Mouse (Mus musculus): ENCODE measurements at regions not wholly inside any gene's neighbourhood (a gene's known extent, or its start where the extent isn't known, plus 50 kb on each side); places are given as distances from the start of the nearest gene placed in this dataset.
"Not testable (repeated sequence)": the region's sequence is repeated elsewhere in the genome, so short reads cannot be mapped to it uniquely, and the experiment has no call there.

GRCm38 (mm10) chr9:32934436-32934835, 298.4 kb downstream of the Ets1 start:
- H3K9me3 ChIP-seq (replicated peaks): no peaks in the 10 kb centered on the region
- H3K4me3 ChIP-seq (replicated peaks): no peak overlapping the region
- no peak overlapping the region for H3K27ac ChIP-seq
- H3K4me2 ChIP-seq: no peak overlapping the region
- H3K36me3 ChIP-seq: no peaks in the 10 kb centered on the region
- 44% methylated on average over 1 of the region's 1 CpGs for WGBS
- ATAC-seq (replicated peaks; ENCODE audit: low FRiP score): no peak
- H3K9ac ChIP-seq: no peak overlapping the region
- peaks cover 21% of the 10 kb centered on the region for H3K4me1 ChIP-seq
- H3K27me3 ChIP-seq: no peaks in the 10 kb centered on the region

GRCm38 (mm10) chr9:32936462-32936861, 300.4 kb downstream of the Ets1 start:
- no peak overlapping the region for H3K9ac ChIP-seq
- H3K4me2 ChIP-seq: no peak overlapping the region
- no peaks in the 10 kb centered on the region for H3K36me3 ChIP-seq
- no peak overlapping the region for H3K27ac ChIP-seq
- peaks cover 32% of the 10 kb centered on the region for H3K4me1 ChIP-seq
- H3K27me3 ChIP-seq: no peaks in the 10 kb centered on the region
- ATAC-seq (replicated peaks; ENCODE audit: low FRiP score): no peak
- WGBS: 18% methylated on average over 9 of the region's 9 CpGs
- H3K9me3 ChIP-seq (replicated peaks): no peaks in the 10 kb centered on the region
- H3K4me3 ChIP-seq (replicated peaks): no peak overlapping the region

- no peak for ATAC-seq (replicated peaks; ENCODE audit: low FRiP score)
- no peak overlapping the region for H3K4me2 ChIP-seq
- H3K27me3 ChIP-seq: no peaks in the 10 kb centered on the region
- H3K4me1 ChIP-seq: peaks cover 35% of the 10 kb centered on the region
- H3K9ac ChIP-seq: no peak overlapping the region
- no peak overlapping the region for H3K4me3 ChIP-seq (replicated peaks)
- WGBS: 81% methylated on average over 7 of the region's 7 CpGs
- no peaks in the 10 kb centered on the region for H3K9me3 ChIP-seq (replicated peaks)
- no peak overlapping the region for H3K27ac ChIP-seq
- no peaks in the 10 kb centered on the region for H3K36me3 ChIP-seq
These were observed 301.4 kb downstream of the Ets1 start for GRCm38 (mm10) chr9:32937391-32937790.

- ATAC-seq (replicated peaks; ENCODE audit: low FRiP score): no peak
- Histone ChIP-seq H3K4me2 (no peak overlapping the region), H3K36me3 (no peaks in the 10 kb centered on the region), H3K9ac (no peak overlapping the region), H3K4me3 (replicated peaks) (no peak overlapping the region), H3K27ac (no peak overlapping the region), H3K27me3 (no peaks in the 10 kb centered on the region), H3K9me3 (replicated peaks) (no peaks in the 10 kb centered on the region), H3K4me1 (peaks cover 25% of the 10 kb centered on the region)
- WGBS: 89% methylated on average over 6 of the region's 6 CpGs
These were observed 302.8 kb downstream of the Ets1 start for GRCm38 (mm10) chr9:32938857-32939256.

- no peak for ATAC-seq (replicated peaks; ENCODE audit: low FRiP score)
- 86% methylated on average over 3 of the region's 3 CpGs for WGBS
- Histone ChIP-seq H3K4me1 (peaks cover 23% of the 10 kb centered on the region), H3K27ac (no peak overlapping the region), H3K4me2 (no peak overlapping the region), H3K36me3 (no peaks in the 10 kb centered on the region), H3K4me3 (replicated peaks) (no peak overlapping the region), H3K9me3 (replicated peaks) (no peaks in the 10 kb centered on the region), H3K27me3 (no peaks in the 10 kb centered on the region), H3K9ac (no peak overlapping the region)
These were observed 303.6 kb downstream of the Ets1 start for GRCm38 (mm10) chr9:32939626-32940025.

- no peaks in the 10 kb centered on the region for H3K27me3 ChIP-seq
- peaks cover 23% of the 10 kb centered on the region for H3K4me1 ChIP-seq
- no peaks in the 10 kb centered on the region for H3K9me3 ChIP-seq (replicated peaks)
- no peaks in the 10 kb centered on the region for H3K36me3 ChIP-seq
- H3K27ac ChIP-seq: peak overlapping the region; percentile 71
- ATAC-seq (replicated peaks; ENCODE audit: low FRiP score): peak; percentile 75
- H3K4me2 ChIP-seq: peak overlapping the region; percentile 66
- H3K4me3 ChIP-seq (replicated peaks): peak overlapping the region; percentile 51
- H3K9ac ChIP-seq: peak overlapping the region; percentile 39
- WGBS: 20% methylated on average over 19 of the region's 19 CpGs
These were observed 304.2 kb downstream of the Ets1 start for GRCm38 (mm10) chr9:32940111-32940813.

GRCm38 (mm10) chr9:32940919-32941767, 305.1 kb downstream of the Ets1 start:
- Histone ChIP-seq H3K4me1 (peaks cover 22% of the 10 kb centered on the region), H3K4me3 (replicated peaks) (peak overlapping the region; percentile 51; the same call in 1 of the 2 replicates), H3K27me3 (no peaks in the 10 kb centered on the region), H3K9ac (no peak overlapping the region), H3K9me3 (replicated peaks) (no peaks in the 10 kb centered on the region), H3K36me3 (no peaks in the 10 kb centered on the region), H3K4me2 (peak overlapping the region; percentile 66), H3K27ac (peak overlapping the region; percentile 71)
- ATAC-seq (replicated peaks; ENCODE audit: low FRiP score): 0 out of 2 replicates have a peak, but pooled peaks have one; percentile 34
- WGBS: 53% methylated on average over 12 of the region's 12 CpGs

GRCm38 (mm10) chr9:32941768-32942030, 305.7 kb downstream of the Ets1 start:
- no peak overlapping the region for H3K4me2 ChIP-seq
- peaks cover 17% of the 10 kb centered on the region for H3K4me1 ChIP-seq
- no peaks in the 10 kb centered on the region for H3K27me3 ChIP-seq
- no peak overlapping the region for H3K4me3 ChIP-seq (replicated peaks)
- H3K9ac ChIP-seq: no peak overlapping the region
- H3K27ac ChIP-seq: no peak overlapping the region
- ATAC-seq (replicated peaks; ENCODE audit: low FRiP score): no peak
- H3K9me3 ChIP-seq (replicated peaks): no peaks in the 10 kb centered on the region
- H3K36me3 ChIP-seq: no peaks in the 10 kb centered on the region

GRCm38 (mm10) chr9:32947221-32947620, 311.2 kb downstream of the Ets1 start:
- H3K36me3 ChIP-seq: no peaks in the 10 kb centered on the region
- H3K27me3 ChIP-seq: no peaks in the 10 kb centered on the region
- no peak overlapping the region for H3K4me2 ChIP-seq
- H3K9ac ChIP-seq: no peak overlapping the region
- WGBS: 86% methylated on average over 3 of the region's 3 CpGs
- ATAC-seq (replicated peaks; ENCODE audit: low FRiP score): no peak
- no peaks in the 10 kb centered on the region for H3K9me3 ChIP-seq (replicated peaks)
- no peak overlapping the region for H3K27ac ChIP-seq
- no peaks in the 10 kb centered on the region for H3K4me1 ChIP-seq
- no peak overlapping the region for H3K4me3 ChIP-seq (replicated peaks)

GRCm38 (mm10) chr9:32949036-32949435, 313.0 kb downstream of the Ets1 start:
- ATAC-seq (replicated peaks; ENCODE audit: low FRiP score): no peak
- Histone ChIP-seq H3K9ac (no peak overlapping the region), H3K27me3 (no peaks in the 10 kb centered on the region), H3K4me2 (no peak overlapping the region), H3K27ac (no peak overlapping the region), H3K36me3 (no peaks in the 10 kb centered on the region), H3K4me1 (no peaks in the 10 kb centered on the region), H3K9me3 (replicated peaks) (no peaks in the 10 kb centered on the region; the same call in 1 of the 2 replicates), H3K4me3 (replicated peaks) (no peak overlapping the region)
- WGBS: 36% methylated on average over 3 of the region's 3 CpGs

GRCm38 (mm10) chr9:32958716-32959115, 322.7 kb downstream of the Ets1 start:
- Histone ChIP-seq H3K27ac (no peak overlapping the region), H3K27me3 (no peaks in the 10 kb centered on the region), H3K9me3 (replicated peaks) (no peaks in the 10 kb centered on the region), H3K4me3 (replicated peaks) (no peak overlapping the region), H3K4me1 (no peaks in the 10 kb centered on the region), H3K4me2 (no peak overlapping the region), H3K36me3 (no peaks in the 10 kb centered on the region), H3K9ac (no peak overlapping the region)
- no peak for ATAC-seq (replicated peaks; ENCODE audit: low FRiP score)
- 75% methylated on average over 3 of the region's 3 CpGs for WGBS

GRCm38 (mm10) chr9:32959468-32959867, 323.4 kb downstream of the Ets1 start:
- not testable (repeated sequence) for H3K27ac ChIP-seq; H3K27me3 ChIP-seq; H3K4me2 ChIP-seq; H3K9ac ChIP-seq; ATAC-seq (replicated peaks; ENCODE audit: low FRiP score); H3K4me1 ChIP-seq; H3K4me3 ChIP-seq (replicated peaks); H3K36me3 ChIP-seq; H3K9me3 ChIP-seq (replicated peaks)
